Mouse (Mus musculus) c-Kit-positive CD71-positive TER-119-negative erythroid progenitor cells, embryonic 14.5 days (primary cell): ENCODE data around the gene Dnah5.

Experiments used
- DNase-seq: peaks from one replicate; pipeline ENCODE4 v3.0.0-alpha.2; 2013; ENCODE audit warnings: low read depth

Dnah5 gene

DNA sequence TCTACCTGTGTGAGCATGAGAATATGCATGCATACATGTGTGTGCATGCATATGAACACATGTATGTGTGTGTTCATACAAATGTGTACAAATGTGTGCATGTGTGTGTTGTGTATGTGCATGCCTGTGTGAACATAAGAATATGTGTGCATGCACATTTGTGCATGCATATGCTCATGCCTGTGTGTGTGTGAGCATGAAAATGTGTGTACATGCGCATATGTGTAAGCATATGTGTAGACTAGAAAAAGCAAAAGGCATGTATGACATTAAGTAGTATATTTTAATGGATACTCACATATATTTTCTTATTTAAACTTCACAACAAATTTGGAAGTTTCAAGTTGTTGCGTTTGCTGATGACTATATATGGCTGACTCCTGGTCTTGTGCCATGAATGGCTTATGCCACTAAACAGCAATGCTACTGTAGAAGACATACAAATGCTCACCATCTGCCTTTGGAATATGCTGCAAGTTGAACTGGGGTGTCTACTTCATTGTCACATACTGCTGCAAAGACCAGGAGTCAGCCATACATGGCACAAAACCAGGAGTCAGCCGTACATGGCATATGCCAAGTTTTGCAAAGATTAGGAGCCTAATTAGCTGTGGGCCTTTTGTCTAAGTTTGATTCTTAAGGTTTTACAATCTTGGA is 263.2 kb downstream of the Dnah5 start:
- no peak for DNase-seq

GRCm38 (mm10) chr15:28473749-28474390 is 270.3 kb downstream of the Dnah5 start:
- no peak for DNase-seq

DNA sequence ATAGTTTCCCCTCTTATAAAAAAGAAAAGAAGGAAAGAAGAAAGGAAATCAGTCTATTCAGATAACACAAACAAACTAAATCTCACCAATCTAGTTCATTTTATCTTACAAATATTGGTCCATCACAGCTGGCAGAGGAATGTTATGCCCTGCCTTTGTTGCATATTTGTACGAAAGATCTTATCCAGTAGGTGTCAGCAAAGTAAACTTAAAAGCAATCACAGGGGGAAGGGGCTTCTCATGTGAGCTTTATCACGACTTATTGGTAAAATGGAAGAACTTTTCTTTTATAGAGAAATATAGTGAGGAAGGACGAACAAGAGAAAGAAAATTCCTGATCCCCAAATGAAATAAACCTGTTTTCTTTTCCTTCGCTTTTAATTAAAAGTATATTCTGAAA is 299.3 kb downstream of the Dnah5 start:
- no peak for DNase-seq

DNA sequence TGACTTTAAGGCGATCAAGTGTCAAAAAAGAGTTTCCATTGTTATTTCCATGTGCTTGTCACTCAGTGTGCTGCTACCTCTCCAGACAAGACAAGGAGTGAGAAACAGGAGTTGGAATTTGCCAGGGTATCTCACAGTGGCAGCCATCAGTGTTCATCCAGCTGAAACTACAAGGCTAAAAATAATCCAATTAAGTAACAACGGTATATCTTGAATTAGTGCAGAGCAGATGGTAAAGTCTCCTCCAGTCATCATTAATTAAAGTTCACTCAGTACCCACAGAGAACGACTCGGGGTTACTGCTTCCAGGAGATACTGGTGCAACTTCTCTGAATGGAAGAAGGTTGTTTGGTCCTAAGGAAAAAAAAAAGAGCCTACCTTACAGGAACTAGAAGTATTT is 311.6 kb downstream of the Dnah5 start:
- DNase-seq, result no peak
